Mouse (Mus musculus): ENCODE results near the gene Ano10.
A peak's percentile ranks its signal among the peaks of the same experiment; 100 is the strongest.
"Not testable (repeated sequence)": the region's sequence is repeated elsewhere in the genome, so short reads cannot be mapped to it uniquely, and the experiment has no call there.

The Ano10 gene

DNA sequence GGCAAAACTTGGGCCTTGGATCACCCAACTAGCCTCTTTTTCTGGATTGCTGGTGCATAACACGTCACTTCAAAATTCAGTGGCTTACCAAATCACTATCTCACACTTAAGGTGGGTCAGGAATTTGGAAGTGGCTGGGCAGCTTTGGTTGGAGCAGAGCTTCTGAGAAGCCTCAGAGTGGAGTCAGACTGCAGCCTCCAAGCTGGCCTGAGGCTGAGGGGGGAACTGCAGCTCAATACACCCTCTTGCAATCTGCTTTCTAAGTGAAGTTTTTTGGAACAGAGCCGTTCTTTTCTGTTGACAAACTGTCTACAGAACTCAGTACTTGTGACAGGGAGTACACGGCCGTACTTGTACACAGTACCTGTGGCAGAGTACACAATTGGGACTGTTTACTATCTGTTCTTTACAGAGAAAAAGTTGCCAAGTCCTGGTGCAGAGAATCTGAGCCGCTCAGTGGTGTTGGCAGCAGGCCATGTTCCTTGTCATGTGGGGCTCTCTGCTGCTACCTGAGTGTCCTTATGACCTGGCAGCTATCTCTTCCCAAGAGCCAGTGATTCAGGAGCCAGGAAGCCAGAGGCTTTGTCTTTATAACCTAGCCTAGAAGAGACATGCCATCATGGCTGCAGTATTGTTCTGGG, 99.1 kb downstream of the Ano10 start:
- peak; percentile 74 for DNase-seq

- DNase-seq, result no peak
These were observed 100.4 kb downstream of the Ano10 start for GRCm38 (mm10) chr9:122193823-122194222.

DNA sequence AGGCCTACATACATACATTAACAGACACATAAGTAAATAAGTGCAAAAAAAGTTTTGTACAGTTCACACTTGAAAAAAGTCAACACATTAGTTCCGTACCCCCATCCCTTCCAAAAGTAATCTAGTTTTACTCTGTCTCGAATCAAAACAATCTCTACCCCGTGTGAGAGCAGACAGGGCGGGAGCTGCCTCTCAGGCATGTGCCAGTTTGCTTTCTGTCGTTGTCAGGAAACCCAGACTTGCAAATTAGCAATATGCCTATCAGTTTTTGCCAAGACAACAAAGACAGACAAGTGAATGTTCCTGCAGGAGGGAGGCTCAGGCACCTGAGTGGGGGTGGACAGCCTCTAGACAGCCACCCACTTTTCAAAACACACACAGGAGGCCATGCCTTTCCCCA, 100.9 kb downstream of the Ano10 start:
- no peak for DNase-seq

DNA sequence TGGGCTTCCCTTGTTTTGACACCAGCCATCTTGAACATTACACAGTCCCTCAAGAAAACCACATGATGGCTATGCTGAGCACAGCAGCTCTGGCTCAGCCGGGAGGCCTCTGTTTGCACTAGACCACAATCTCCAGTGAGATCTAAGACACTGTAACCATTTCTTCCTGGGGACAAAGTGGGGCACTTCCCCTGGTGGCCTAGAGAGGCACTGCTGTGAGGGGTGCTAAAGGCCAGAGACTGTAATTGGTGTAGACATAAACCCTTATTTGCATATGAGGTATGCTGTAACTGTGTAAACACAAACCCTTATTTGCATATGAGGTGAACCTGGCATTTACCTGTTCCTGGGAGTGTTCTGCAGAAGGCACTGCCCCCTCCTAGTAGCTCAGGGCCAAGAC, 105.5 kb downstream of the Ano10 start:
- no peak for DNase-seq

- DNase-seq, result no peak
These were observed 106.7 kb downstream of the Ano10 start for GRCm38 (mm10) chr9:122187451-122187921.

DNA sequence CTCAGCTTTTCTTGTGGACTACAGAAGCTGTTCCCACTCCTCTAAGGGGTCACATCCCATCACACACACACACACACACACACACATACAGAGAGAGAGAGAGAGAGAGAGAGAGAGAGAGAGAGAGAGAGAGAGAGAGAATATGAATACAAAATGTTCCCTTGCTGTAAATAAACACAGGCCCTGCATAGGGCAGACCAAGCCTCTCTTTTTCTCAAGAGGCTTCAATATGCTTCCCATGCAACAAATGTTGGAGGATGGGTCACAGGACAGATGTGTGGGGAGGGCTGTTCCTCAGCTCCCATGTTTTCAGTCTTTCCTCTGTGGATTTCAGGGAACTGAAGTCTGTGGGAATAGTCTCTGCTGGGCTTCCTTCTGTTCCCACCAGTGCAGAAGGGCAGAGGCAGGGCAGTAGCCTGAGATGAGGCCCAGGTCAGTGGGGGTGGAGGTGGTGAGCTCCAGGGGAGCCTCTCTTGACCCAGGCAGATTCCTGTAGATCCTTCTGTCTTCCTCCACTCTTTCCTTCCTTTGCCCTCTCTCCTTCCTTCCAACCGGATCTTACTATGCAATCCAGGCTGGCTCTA, 107.5 kb downstream of the Ano10 start:
- no peak for DNase-seq

- DNase-seq, result no peak
These were observed 108.3 kb downstream of the Ano10 start for GRCm38 (mm10) chr9:122185953-122186352.

DNA sequence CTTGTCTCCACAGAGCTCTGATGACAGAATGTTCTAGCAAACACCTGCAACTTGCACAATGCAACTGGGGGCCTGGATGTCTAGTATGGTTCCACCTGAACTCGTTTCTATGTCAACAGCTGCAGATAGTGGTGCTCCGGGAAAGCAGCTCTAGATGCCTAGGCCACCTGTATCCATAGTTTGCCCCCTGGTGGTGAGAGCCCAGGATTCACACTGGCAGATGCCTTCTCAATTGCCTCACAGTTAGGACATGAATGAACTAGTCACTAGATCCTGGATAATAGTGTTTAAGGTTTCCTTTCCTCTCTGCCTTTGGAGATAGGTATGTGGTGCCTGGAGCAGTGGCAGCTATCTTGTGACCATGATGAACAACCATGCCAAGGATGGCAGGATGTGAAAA, 109.2 kb downstream of the Ano10 start:
- peak; percentile 77 for DNase-seq

DNA sequence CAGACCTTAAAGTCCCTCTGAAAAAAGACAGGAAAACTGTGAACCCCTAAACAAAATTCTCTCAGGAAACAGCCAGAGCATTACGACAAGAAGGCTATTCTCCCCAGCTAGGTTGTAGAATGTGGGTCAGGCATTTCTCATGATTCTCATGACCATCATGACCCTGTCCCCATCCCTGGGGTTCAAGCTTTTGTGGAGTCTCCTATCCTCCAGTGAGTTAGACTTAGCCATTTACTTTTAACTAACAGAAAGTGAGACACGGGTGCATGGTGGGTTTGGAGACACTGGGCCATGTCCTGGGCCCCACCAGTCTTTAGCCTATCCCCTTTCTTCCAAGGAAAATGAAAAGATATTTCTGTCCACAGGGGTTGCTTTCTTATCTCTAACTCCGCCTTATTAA, 109.9 kb downstream of the Ano10 start:
- DNase-seq, result no peak

GRCm38 (mm10) chr9:122183074-122183473, 111.1 kb downstream of the Ano10 start:
- DNase-seq, result no peak

GRCm38 (mm10) chr9:122180105-122180504, 114.1 kb downstream of the Ano10 start:
- DNase-seq, result no peak

- no peak for DNase-seq
These were observed 115.8 kb downstream of the Ano10 start for GRCm38 (mm10) chr9:122178427-122178826.

- DNase-seq, result no peak
These were observed 116.7 kb downstream of the Ano10 start for GRCm38 (mm10) chr9:122177256-122178220.

DNA sequence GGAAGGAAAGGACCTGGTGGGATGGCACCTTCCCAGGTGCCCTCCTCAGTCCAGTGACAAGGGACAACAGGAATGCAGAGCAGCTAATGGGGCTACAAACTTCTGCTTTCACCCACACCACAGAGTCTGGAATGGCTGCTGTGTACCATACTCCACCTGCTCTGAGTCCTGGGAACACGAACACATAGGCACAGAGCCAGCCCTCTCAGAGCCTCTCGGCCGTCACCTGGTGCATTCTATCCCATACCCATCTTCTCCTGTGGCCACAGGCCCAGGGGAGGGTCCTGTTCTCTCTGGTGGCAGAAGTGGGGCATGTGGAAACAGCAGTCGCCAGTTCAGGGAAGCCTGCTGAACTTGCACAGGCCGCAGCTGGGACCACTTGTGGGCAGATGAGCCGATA, 119.5 kb downstream of the Ano10 start:
- no peak for DNase-seq

GRCm38 (mm10) chr9:122173405-122174233, 120.6 kb downstream of the Ano10 start:
- DNase-seq, result peak; percentile 45

DNA sequence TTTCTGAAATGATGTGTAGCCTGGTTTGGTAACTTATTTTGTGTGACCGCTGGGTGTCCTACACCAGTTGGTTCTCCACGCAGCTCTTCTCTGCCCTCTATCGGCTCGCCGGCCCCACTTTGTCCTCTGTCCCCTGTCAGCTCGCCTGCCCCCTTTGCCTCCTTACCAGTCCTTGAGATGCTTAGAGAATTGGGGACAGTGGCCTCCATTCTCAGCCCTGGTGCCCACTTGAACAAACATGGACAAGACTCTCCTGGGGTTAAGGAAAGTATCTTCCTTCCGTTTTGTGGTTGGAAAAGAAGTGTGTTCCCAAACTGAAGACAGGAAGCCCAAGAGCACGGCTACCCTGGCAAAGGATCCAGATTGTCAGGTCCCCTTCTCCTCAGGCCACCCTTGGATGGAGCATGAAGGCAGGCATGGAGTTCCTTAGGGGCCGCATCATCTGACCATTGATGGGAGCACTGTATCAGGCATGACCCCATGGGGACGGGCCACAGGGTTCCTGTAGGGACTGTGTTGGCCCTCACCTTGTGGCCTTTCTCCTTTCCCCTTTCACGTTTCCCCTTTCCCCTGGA, 121.5 kb downstream of the Ano10 start:
- no peak for DNase-seq

DNA sequence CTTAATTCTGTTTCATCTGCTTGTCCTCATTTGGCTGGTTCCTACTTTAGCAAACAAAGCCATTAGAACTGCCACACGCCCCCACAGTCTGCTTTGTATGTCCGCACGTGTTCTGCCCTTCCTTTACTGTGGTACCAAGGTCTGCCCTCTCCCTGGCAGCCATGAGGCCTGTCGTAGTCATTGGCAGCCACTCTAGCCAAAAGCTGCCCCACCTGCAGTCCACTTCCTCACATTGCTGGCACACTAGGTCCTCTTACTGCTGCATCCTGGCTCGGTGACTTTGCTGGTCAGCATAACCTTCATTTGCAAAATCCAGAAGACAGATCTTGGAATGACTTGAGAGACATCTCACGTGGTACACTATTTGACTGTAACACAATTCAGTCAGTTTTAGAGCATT, 124.3 kb downstream of the Ano10 start:
- peak; percentile 67 for DNase-seq

DNA sequence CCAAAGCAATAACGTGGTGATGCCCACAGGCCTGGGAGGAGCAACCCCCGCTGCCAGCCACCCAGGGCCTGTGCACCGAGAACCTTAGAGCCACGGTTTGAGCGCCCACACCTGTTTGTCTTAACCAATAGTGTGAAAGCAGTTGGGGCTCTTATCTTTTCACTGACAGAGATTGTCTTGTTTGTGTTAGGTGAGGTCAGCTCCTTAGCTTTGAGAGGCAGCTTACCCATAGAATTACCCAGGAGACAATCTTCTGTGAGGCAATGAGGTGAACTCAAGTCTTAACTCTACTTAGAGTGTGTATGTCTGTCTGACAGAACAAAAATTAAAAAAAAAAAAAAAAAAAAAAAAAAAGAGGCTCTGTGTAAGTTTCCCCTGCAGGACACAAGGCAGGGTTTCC, 126.5 kb downstream of the Ano10 start:
- DNase-seq, result not testable (repeated sequence)

DNA sequence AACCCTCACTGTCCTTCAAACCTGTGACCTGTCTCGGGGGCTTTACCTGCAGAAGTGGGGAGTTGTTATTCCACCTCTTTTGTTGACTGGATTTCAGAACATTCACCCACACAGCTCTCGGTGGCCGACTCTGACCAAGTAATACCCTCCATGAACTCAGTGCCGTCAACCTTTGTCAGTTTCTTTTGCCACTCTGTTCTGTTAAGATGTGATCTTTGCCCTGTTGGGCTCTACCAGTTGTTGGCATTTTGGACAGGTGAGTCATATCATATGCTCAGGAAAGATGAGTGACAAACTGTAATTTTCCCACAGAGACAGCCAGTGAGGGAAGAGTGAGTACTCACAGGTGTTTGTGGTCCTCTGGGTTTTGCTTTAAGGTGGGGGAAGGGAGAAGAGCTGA, 129.7 kb downstream of the Ano10 start:
- no peak for DNase-seq

DNA sequence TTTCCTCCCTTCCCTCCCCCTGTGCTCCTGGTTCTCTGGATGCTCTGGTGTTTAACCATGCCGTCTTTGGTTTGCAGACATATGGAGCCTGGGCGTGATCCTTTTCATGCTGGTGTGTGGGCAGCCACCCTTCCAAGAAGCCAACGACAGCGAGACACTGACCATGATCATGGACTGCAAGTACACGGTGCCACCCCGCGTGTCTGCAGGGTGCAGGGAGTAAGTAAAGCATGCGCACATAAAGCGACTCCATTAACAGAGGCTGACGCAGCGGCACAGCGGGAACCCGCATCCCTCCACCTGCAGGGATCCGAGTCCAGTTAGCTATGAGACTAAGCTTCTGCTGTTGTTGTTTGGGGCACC, 137.2 kb downstream of the Ano10 start:
- DNase-seq, result no peak

DNA sequence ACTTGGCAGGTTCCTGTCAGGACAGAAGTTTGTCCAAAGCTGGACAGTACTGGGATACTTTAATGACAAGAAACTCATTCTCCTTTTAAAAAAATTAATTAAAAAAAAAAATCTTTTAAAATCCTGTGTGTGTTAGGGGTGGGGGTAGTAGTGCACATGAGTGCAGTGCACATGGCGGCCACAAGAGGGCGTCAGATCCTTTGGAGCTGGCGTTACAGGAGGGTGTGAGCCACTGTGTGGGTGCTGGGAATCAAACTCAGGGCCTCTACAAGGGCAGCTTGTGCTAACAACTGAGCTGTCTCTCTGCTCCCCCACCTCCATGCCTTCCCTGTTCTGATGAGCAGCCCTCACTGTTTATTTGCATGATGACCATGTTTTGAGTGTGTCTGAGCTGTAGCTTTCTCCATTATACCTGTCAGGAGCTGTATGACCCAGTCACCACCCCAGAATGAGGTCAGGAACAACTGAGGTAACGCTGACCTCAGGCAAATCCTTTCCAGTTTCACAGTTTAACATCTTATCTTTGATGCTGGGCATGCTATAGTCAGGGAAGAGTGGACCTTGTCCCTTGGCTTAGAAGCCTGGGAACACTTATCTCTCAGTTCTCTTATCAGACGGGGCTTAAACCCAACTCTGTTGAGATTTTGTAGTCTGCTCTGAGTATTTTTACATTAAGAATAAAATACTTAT, 137.7 kb downstream of the Ano10 start:
- DNase-seq, result no peak

GRCm38 (mm10) chr9:122155193-122155592, 139.0 kb downstream of the Ano10 start:
- DNase-seq, result no peak
